Mouse (Mus musculus): ENCODE measurements at regions not wholly inside any gene's neighbourhood (a gene's known extent, or its start where the extent isn't known, plus 50 kb on each side); places are given as distances from the start of the nearest gene placed in this dataset.

- TF ChIP-seq POLR2A (IDR thresholded peaks at IDR 0.05; ENCODE audit: low read depth, low read length) (no peak), CTCF (IDR thresholded peaks at IDR 0.05; ENCODE audit: extremely low read depth, insufficient read length, insufficient replicate concordance, low read depth, low read length) (no peak)
Observed at GRCm38 (mm10) chr17:63685956-63686355, 176.9 kb upstream of the Fer start.
